Mouse (Mus musculus) ovary, adult 18-20 months (tissue): Measurements from ENCODE around the gene Clec16a.

Experiments
- DNase-seq: peaks from one replicate; pipeline ENCODE4 v3.0.0; 2022; ENCODE audit warnings: low spot score, mixed read lengths

Gene Clec16a

GRCm38 (mm10) chr16:10585165-10585564, 40.0 kb downstream of the Clec16a start:
- DNase-seq = no peak

GRCm38 (mm10) chr16:10586546-10586945, 41.4 kb downstream of the Clec16a start:
- no peak for DNase-seq

- DNase-seq = peak; percentile 45
Observed at GRCm38 (mm10) chr16:10599888-10600740, 55.0 kb downstream of the Clec16a start.

GRCm38 (mm10) chr16:10607802-10608201, 62.7 kb downstream of the Clec16a start:
- DNase-seq = no peak

GRCm38 (mm10) chr16:10609921-10610320, 64.8 kb downstream of the Clec16a start:
- DNase-seq = no peak

- DNase-seq = no peak
Observed at GRCm38 (mm10) chr16:10610801-10611200, 65.7 kb downstream of the Clec16a start.

GRCm38 (mm10) chr16:10611306-10611705, 66.2 kb downstream of the Clec16a start:
- no peak for DNase-seq

GRCm38 (mm10) chr16:10613996-10614395, 68.9 kb downstream of the Clec16a start:
- no peak for DNase-seq

- DNase-seq = no peak
Observed at GRCm38 (mm10) chr16:10620961-10621614, 75.9 kb downstream of the Clec16a start.

- no peak for DNase-seq
Observed at GRCm38 (mm10) chr16:10621710-10622109, 76.6 kb downstream of the Clec16a start.

GRCm38 (mm10) chr16:10626116-10626515, 81.0 kb downstream of the Clec16a start:
- DNase-seq = no peak

- DNase-seq = no peak
Observed at GRCm38 (mm10) chr16:10627136-10627668, 82.1 kb downstream of the Clec16a start.

- no peak for DNase-seq
Observed at GRCm38 (mm10) chr16:10628030-10628555, 83.0 kb downstream of the Clec16a start.

- no peak for DNase-seq
Observed at GRCm38 (mm10) chr16:10628960-10629359, 83.8 kb downstream of the Clec16a start.

GRCm38 (mm10) chr16:10629361-10629760, 84.2 kb downstream of the Clec16a start:
- DNase-seq = no peak

GRCm38 (mm10) chr16:10634940-10635339, 89.8 kb downstream of the Clec16a start:
- DNase-seq = no peak

GRCm38 (mm10) chr16:10637898-10638297, 92.8 kb downstream of the Clec16a start:
- no peak for DNase-seq

- peak; percentile 17 for DNase-seq
Observed at GRCm38 (mm10) chr16:10639111-10639889, 94.2 kb downstream of the Clec16a start.

- DNase-seq = peak; percentile 40
Observed at GRCm38 (mm10) chr16:10640041-10640440, 94.9 kb downstream of the Clec16a start.

GRCm38 (mm10) chr16:10641146-10641545, 96.0 kb downstream of the Clec16a start:
- no peak for DNase-seq

GRCm38 (mm10) chr16:10642857-10643633, 97.9 kb downstream of the Clec16a start:
- no peak for DNase-seq
